Mouse (Mus musculus) lung, postnatal 0 days (tissue): ENCODE data around the gene Nfia.

Experiments used
- CTCF ChIP-seq: IDR thresholded peaks from 2 replicates; pipeline ENCODE4 v1.5.1; 2016; ENCODE audit warnings: antibody characterized with exemption, mild to moderate bottlenecking
- EP300 ChIP-seq: IDR thresholded peaks from 2 replicates; pipeline ENCODE4 v1.6.1; 2016; ENCODE audit warnings: antibody characterized with exemption, mild to moderate bottlenecking, control low read depth

DNA sequence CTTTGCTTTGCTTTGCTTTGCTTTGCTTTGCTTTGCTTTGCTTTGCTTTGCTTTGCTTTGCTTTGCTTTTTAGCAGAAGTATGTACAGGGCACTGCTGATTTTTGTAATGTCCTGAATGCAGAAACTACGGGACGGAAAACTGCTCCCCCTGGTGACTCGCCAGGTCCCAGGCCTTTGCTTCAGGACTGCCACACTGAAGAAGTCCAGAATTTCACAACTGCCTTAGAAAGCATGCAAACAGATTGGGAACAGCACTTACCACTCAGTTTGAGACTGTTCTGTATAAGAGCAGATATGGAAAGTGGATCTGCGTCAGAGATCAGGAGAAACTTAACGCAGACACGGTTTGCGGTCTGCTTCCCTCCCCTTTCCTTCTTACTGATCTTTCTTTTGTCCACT, 336.5 kb downstream of the Nfia start:
- TF ChIP-seq CTCF (peak; percentile 83), EP300 (peak; percentile 79)
